Mouse (Mus musculus) hindbrain, embryonic 16.5 days (tissue): ENCODE data around the gene Anapc16. TPM values are rescaled to one million over a fixed set of nuclear protein-coding genes. Genes with fewer than 3 reads are reported as not detected.

Source experiments
- ATAC-seq: fragments of 200-750 bp; cut with Nextera tagmentation; 2 replicates; pipeline ENCODE4 v1.8.0; 2017; ENCODE audit warnings: moderate TSS enrichment, moderate library complexity
- H3K27ac ChIP-seq: fragments of 300-500 bp; sonication (generic); 2 replicates; pipeline ENCODE4 v1.5.1; 2014; ENCODE audit warnings: low read depth, mild to moderate bottlenecking, control low read depth, low read length, moderate library complexity
- H3K27me3 ChIP-seq: fragments of 300-500 bp; sonication (generic); replicated peaks from 2 replicates; pipeline ENCODE4 v1.6.1; 2014; ENCODE audit warnings: low read length; ENCODE audit not compliant: control insufficient read depth, insufficient read depth
- H3K36me3 ChIP-seq: fragments of 300-500 bp; sonication (generic); 2 replicates; pipeline ENCODE4 v1.6.1; 2014; ENCODE audit warnings: mild to moderate bottlenecking, low read length, moderate library complexity, mixed read lengths; ENCODE audit not compliant: control insufficient read depth, insufficient read depth
- H3K4me1 ChIP-seq: fragments of 300-500 bp; sonication (generic); 2 replicates; pipeline ENCODE4 v1.6.1; 2014; ENCODE audit warnings: low read depth, low read length; ENCODE audit not compliant: control insufficient read depth, insufficient read depth
- H3K4me2 ChIP-seq: fragments of 300-500 bp; sonication (generic); 2 replicates; pipeline ENCODE4 v1.6.1; 2014; ENCODE audit warnings: mild to moderate bottlenecking, low read length, control low read depth, moderate library complexity
- H3K4me3 ChIP-seq: fragments of 300-500 bp; sonication (generic); 2 replicates; pipeline ENCODE4 v1.5.1; 2014; ENCODE audit warnings: mild to moderate bottlenecking, low read length, control low read depth, moderate library complexity
- H3K9ac ChIP-seq: fragments of 300-500 bp; sonication (generic); 2 replicates; pipeline ENCODE4 v1.6.1; 2014; ENCODE audit warnings: low read depth, mild to moderate bottlenecking, control low read depth, low read length, moderate library complexity
- H3K9me3 ChIP-seq: fragments of 300-500 bp; sonication (generic); 2 replicates; pipeline ENCODE4 v1.6.1; 2014; ENCODE audit warnings: mild to moderate bottlenecking, low read length, moderate library complexity; ENCODE audit not compliant: control insufficient read depth
- WGBS: fragments of 180-500 bp; shearing (Covaris S2); extraction: QIAGEN DNeasy Blood & Tissue Kit; methylation state at CpG from one replicate; pipeline ENCODE4 v1.1.7; 2014; 5-methylcytosine and 5-hydroxymethylcytosine counted together
- polyA plus RNA-seq: library from polyadenylated mRNA; unstranded; fragments of >200 nt; fragmentation: Nextera tagmentation; extraction: Ambion mirVana; gene quantifications from 2 replicates; pipeline ENCODE4 v1.2.1, GENCODE M21; 2015

The Anapc16 gene
- polyA plus RNA-seq, 1 experiment from 2014 or later, result 116 TPM

DNA sequence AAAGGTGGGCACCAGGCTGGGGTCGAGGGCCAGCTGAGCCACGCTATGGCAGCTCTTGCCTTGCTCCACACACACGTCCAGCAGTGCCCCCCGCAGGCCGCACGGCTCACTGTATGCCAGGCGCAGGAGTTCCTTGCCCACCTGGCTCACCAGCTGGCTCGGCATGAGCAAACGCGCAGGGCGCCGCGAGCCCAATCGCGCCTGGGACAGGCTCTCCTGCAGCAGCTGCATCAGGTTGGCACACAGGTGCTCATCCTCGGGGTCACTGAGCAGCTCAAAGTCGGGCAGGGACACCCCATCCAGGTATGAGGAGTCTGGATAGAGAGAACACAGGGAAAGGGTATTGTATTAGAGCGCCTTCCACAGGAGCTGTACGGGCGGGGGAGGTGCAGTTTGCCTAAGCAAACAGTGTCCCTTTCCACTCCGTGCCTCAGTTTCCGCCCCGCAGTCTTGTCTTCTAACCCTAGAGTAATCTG is 52.2 kb downstream of the Anapc16 start:
- H3K27me3 ChIP-seq, result no peaks in the 10 kb centered on the region
- H3K4me1 ChIP-seq, result peaks cover 15% of the 10 kb centered on the region
- no peaks in the 10 kb centered on the region for H3K9me3 ChIP-seq
- H3K27ac ChIP-seq, result peak overlapping the region; percentile 96
- 0% methylated on average over 23 of the region's 23 CpGs for WGBS
- ATAC-seq, result peak; percentile 53
- H3K36me3 ChIP-seq, result no peaks in the 10 kb centered on the region
- peak overlapping the region; percentile 82 for H3K4me2 ChIP-seq
- H3K9ac ChIP-seq, result peak overlapping the region; percentile 93
- peak overlapping the region; percentile 85 for H3K4me3 ChIP-seq

DNA sequence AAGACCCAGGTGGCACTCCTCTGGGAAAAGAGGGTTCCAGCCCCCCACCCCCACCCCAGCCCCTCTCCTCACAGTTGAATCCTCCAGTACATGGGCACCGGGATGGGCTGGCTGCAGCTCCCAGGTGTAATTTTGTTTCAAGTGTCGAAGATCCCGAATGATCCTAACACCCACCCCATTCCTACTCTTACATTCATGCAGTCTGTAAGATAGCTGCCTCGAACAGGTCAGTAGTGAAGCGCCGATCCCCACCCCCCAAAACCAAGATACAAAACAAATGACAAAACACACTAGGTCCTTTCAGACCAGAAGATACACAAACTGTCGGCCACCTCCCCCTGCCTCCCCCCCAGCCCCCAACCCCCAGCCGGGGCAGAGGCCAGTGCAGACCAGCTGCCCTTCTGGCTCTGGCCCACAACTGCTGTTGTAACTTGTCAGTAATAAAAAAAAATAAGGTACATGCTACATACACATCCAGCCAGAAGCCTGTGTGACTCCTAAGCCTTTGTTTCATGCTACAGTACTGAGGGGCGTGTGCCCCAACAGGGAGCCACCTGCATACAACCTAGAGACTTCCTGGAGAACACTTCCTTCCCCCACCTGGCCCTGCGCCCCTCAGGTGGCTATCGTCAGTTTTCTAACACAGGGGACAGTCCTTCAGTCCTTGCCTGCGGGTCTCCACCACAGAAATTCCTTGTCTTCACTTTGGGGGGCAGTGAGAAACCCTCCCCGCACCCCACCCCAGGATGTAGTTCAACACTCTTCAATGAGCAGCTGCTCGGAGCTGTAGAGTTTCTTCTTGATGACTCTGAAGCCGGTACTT is 52.9 kb downstream of the Anapc16 start:
- Histone ChIP-seq H3K4me3 (peak overlapping the region; percentile 85), H3K27me3 (no peaks in the 10 kb centered on the region), H3K9ac (peak overlapping the region; percentile 93), H3K36me3 (no peaks in the 10 kb centered on the region), H3K4me2 (peak overlapping the region; percentile 82), H3K27ac (peak overlapping the region; percentile 96), H3K9me3 (no peaks in the 10 kb centered on the region), H3K4me1 (peaks cover 15% of the 10 kb centered on the region)
- WGBS, result 27% methylated on average over 15 of the region's 15 CpGs
- no peak for ATAC-seq

DNA sequence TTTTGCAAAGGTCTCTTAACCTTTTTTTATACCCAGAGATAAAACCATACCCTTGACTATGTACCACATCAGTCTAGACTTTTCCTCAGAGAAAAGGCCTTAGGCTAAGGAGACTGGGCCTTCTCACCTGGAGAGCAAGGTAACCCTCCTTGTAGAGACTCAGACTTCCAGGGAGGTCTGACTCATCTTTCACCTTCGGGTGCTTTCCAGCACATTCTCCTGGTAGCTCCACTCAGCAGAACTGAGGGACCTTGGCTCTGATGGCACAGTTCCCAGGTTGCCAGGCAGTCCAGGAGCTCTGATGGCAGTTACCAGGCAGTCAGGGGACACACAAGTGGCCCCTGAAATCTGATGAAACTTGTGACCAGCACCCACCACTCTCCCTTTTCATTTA is 53.7 kb downstream of the Anapc16 start:
- Histone ChIP-seq H3K4me1 (peaks cover 15% of the 10 kb centered on the region), H3K36me3 (no peaks in the 10 kb centered on the region), H3K27ac (no peak overlapping the region; the same call in 1 of the 2 replicates), H3K4me3 (peak overlapping the region; percentile 85), H3K9me3 (no peaks in the 10 kb centered on the region), H3K4me2 (peak overlapping the region; percentile 82), H3K9ac (peak overlapping the region; percentile 93), H3K27me3 (no peaks in the 10 kb centered on the region)
- 54% methylated on average over 1 of the region's 1 CpGs for WGBS
- ATAC-seq, result no peak

DNA sequence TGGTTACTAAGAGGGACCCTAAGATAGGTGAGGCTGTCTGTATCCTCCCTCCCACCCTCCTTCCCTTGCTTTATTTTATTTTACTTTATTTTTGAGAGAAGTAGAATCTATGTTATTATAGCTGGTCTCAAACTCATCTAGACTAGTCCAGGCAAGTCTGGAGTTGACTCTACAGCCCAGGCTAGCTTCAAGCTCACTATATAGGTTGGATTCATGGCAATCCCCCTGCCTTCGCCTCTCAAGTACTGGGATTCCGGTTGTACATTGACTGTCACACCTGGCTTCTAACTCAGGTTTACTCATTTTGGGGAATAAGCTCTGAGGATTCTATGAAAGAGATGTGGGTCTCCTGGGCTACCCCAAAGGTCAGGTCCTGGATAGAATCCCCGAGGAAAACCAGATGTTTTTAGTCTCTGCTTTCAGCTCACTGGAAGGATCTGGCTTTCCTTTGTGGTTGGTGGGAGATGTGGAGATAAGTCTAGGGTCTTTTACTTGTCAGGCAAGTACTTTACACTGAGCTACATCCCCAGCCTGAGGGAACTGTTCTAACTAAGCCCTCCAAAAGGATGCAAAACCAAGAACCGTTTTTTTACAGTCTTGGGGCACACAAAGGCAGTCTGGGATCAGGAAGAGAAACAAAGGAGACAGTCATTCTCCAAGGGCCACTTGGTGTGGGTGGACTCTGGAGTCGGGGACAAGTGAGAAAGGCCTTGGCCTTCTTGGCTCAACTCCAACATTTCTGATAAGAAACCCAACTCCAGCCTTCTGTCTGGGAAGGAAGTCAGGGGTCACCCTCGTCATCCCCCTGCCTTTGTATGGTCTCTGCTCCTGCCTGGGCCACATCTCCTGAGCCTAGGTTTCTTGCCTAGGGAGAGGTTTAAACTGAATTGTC is 54.3 kb downstream of the Anapc16 start:
- 50% methylated on average over 6 of the region's 6 CpGs for WGBS
- Histone ChIP-seq H3K27me3 (no peaks in the 10 kb centered on the region), H3K4me1 (peaks cover 16% of the 10 kb centered on the region), H3K4me2 (peak overlapping the region; percentile 82), H3K9me3 (no peaks in the 10 kb centered on the region), H3K9ac (no peak overlapping the region), H3K4me3 (no peak overlapping the region), H3K36me3 (no peaks in the 10 kb centered on the region), H3K27ac (peak overlapping the region; percentile 9; the same call in 1 of the 2 replicates)
- no peak for ATAC-seq

DNA sequence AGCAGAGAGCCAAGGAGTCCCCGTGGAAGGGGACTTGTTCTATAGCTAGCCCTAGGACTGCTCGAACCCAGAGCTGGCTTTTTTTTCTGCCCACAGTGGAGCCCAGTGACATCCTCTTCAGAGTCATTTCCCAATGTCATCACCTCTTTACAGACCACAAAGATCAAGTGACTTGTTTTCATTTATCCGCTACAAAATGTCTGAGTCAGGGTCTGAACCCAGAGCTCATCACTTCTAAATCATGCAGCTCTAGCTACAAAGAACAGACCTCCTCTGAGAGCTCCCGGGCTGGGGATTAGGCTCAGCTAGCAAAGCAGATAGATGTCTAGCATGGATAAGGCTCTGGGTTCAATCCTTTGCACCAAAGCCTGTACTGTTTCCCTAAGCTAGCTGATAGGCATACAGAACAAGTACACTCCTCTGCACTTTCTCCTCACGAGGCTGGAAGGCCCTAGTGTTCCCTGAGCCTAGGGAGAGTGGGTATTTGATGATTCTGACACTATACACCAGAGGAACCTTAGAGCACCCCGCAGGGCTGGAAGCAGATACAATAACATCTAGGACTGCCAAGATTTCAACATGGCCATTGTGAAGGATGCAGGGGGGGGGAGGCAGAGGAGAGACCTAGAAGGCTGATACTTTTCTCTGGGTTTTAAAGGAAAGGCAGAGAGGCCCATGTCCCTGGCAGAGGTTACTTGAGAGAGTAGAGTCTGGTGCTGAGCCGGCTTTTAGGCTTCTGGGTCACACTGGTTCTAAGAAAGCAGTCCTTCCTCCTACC is 55.5 kb downstream of the Anapc16 start:
- Histone ChIP-seq H3K36me3 (no peaks in the 10 kb centered on the region), H3K27me3 (no peaks in the 10 kb centered on the region), H3K27ac (peak overlapping the region; percentile 33; the same call in 1 of the 2 replicates), H3K9me3 (no peaks in the 10 kb centered on the region), H3K9ac (no peak overlapping the region), H3K4me3 (no peak overlapping the region), H3K4me1 (peaks cover 24% of the 10 kb centered on the region), H3K4me2 (no peak overlapping the region)
- ATAC-seq, result no peak
- WGBS, result 66% methylated on average over 7 of the region's 7 CpGs

DNA sequence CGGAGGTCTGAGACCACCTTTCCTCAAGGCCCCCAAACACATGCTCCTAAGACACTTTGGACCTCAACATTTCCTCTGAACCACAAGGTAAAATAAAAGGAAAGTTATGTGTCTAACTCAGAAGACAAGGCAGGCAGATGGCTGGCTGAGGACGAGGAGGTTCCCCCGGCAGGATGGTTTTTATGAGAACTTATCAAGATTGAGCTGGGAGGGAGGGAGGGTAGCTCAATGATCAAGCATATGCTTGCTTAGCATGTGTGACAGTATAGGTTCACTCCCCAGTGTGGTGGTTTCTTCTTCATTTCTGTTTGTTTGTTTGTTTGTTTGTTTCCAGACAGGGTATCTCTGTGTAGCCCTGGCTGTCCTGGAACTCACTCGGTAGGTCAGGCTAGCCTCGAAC is 56.6 kb downstream of the Anapc16 start:
- no peak overlapping the region for H3K4me2 ChIP-seq
- 85% methylated on average over 5 of the region's 5 CpGs for WGBS
- no peak overlapping the region for H3K4me3 ChIP-seq
- no peaks in the 10 kb centered on the region for H3K27me3 ChIP-seq
- H3K4me1 ChIP-seq, result peaks cover 29% of the 10 kb centered on the region
- H3K9ac ChIP-seq, result no peak overlapping the region
- no peaks in the 10 kb centered on the region for H3K36me3 ChIP-seq
- ATAC-seq, result no peak
- no peaks in the 10 kb centered on the region for H3K9me3 ChIP-seq
- no peak overlapping the region for H3K27ac ChIP-seq

DNA sequence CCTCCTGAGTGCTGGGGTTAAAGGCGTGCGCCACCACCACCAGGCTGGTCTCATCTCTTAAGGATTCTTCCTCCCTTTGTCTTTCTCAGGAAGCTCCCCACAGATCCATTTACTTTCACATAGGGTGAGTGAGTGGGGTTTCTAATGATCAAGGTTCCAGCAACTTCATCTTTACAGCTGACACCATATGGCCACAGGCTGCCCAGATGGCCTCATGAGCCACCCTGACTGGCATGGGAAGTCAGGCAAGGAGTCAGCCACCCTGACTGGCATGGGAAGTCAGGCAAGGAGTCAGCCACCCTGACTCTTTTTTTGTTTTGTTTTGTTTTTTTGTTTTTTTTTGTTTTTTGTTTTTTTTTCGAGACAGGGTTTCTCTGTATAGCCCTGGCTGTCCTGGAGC is 57.5 kb downstream of the Anapc16 start:
- no peak for ATAC-seq
- Histone ChIP-seq H3K9me3 (no peaks in the 10 kb centered on the region), H3K9ac (no peak overlapping the region), H3K27me3 (no peaks in the 10 kb centered on the region), H3K4me3 (no peak overlapping the region), H3K27ac (no peak overlapping the region), H3K36me3 (no peaks in the 10 kb centered on the region), H3K4me1 (peaks cover 29% of the 10 kb centered on the region), H3K4me2 (no peak overlapping the region)
- 85% methylated on average over 3 of the region's 3 CpGs for WGBS

DNA sequence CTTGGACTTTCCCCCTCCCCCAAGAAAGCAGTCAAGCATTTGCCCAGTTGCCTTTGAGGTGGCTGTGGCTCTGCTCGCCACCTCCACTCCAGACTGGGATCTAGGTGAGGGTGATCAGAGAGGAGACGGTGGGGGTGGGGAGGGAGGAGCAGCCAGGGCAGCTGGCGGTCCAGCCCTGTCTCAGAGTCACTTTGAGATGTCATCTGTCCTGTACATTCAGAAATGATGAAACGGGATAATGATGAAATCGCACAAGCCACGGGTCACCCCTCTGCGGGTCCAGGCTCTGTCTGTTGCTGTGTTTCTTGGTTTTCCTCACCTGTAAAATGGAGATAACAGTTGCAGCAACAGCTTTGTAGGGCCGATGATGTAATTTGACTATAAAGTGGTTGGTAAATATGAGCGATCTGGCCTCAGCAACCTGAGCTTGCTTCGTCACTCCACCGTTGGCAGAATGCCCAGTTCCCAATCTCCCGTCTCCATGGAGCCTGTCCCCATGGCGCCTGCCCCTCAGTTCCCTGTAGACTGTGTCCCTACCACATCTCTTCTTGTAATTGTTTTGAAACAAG is 59.4 kb downstream of the Anapc16 start:
- Histone ChIP-seq H3K9me3 (no peaks in the 10 kb centered on the region), H3K4me1 (peaks cover 18% of the 10 kb centered on the region), H3K36me3 (no peaks in the 10 kb centered on the region), H3K27ac (peak overlapping the region; percentile 80), H3K4me3 (peak overlapping the region; percentile 28), H3K27me3 (no peaks in the 10 kb centered on the region), H3K9ac (peak overlapping the region; percentile 59), H3K4me2 (peak overlapping the region; percentile 52)
- whole genome bisulfite sequencing, result 32% methylated on average over 13 of the region's 13 CpGs
- ATAC-seq, result peak; percentile 47
